Mouse (Mus musculus) G1E (cell line): Measurements from ENCODE around the gene Flna. TPM values are rescaled to one million over a fixed set of nuclear protein-coding genes. Genes with fewer than 3 reads are reported as not detected.

Experiments
- ATAC-seq: 2 replicates; pipeline ENCODE4 v1.8.0; 2016; ENCODE audit warnings: mild to moderate bottlenecking; ENCODE audit not compliant: insufficient number of reproducible peaks, poor library complexity, low FRiP score, severe bottlenecking; ENCODE audit errors: extremely low read depth
- DNase-seq: peaks from one replicate; pipeline ENCODE4 v3.0.0; 2012; ENCODE audit warnings: low spot score
- H3K27me3 ChIP-seq: 2 replicates; pipeline ENCODE4 v1.6.1; 2012; ENCODE audit warnings: mild to moderate bottlenecking, low read length, inconsistent platforms; ENCODE audit not compliant: insufficient read depth
- H3K36me3 ChIP-seq: replicated peaks from 2 replicates; pipeline ENCODE3; 2012; ENCODE audit warnings: mild to moderate bottlenecking, inconsistent platforms
- H3K4me1 ChIP-seq: 2 replicates; pipeline ENCODE4 v1.6.1; 2012; ENCODE audit warnings: low read depth, low read length, inconsistent platforms, mixed read lengths; ENCODE audit not compliant: insufficient read depth
- H3K4me3 ChIP-seq: 2 replicates; pipeline ENCODE4 v1.5.1; 2012; ENCODE audit warnings: low read depth, mild to moderate bottlenecking, inconsistent platforms, low read length, moderate library complexity, mixed read lengths
- H3K9me3 ChIP-seq: replicated peaks from 2 replicates; pipeline ENCODE4 v1.6.1; 2012; ENCODE audit warnings: inconsistent platforms
- CTCF ChIP-seq: IDR thresholded peaks from 2 replicates; pipeline ENCODE4 v1.5.1; 2012; ENCODE audit warnings: low read depth, low read length, inconsistent platforms, mixed read lengths
- GATA1 ChIP-seq: IDR thresholded peaks from 2 replicates; pipeline ENCODE4 v1.6.1; 2012; ENCODE audit warnings: borderline replicate concordance, low read length, inconsistent platforms, mixed read lengths
- GATA2 ChIP-seq: IDR thresholded peaks from 2 replicates; pipeline ENCODE4 v1.6.1; 2012; ENCODE audit warnings: low read depth, low read length, inconsistent platforms, borderline replicate concordance
- POLR2AphosphoS5 ChIP-seq: IDR thresholded peaks from 2 replicates; pipeline ENCODE4 v1.6.1; 2012; ENCODE audit warnings: low read depth, low read length, inconsistent platforms; ENCODE audit not compliant: insufficient replicate concordance
- TAL1 ChIP-seq: conservative IDR thresholded peaks from 2 replicates; pipeline ENCODE4 v1.6.1; 2012; ENCODE audit warnings: low read depth, low read length, inconsistent platforms, mixed read lengths
- polyA plus RNA-seq: library from polyadenylated mRNA; stranded (reverse); fragments of >175 nt; gene quantifications from 2 replicates; pipeline ENCODE4 v1.2.3, GENCODE M21; 2012
- total RNA-seq, 2 experiments: library from RNA; stranded (forward) in 1 of 2; stranded (reverse) in 1 of 2; fragments of 200-1000 nt in 1 of 2; fragments of >200 nt in 1 of 2; fragmentation: Nextera tagmentation in 1 of 2; gene quantifications; 2 replicates each; pipeline ENCODE4 v1.2.3; 2014 to 2017

Gene Flna
- total and polyA plus RNA-seq, 3 experiments, result 47.1 to 172 (median 91.2) TPM

GRCm38 (mm10) chrX:74281732-74282394 is 32.2 kb upstream of the Flna start, which contains the start of the genes Taz and Dnase1l1:
TSS of gene Taz (plus strand) at chrX:74281912.
TSS of gene Dnase1l1 (minus strand) at chrX:74282337.
- Histone ChIP-seq H3K4me1 (peaks cover 24% of the 10 kb centered on the region), H3K27me3 (no peaks in the 10 kb centered on the region), H3K4me3 (peak within 1 kb of the TSS; percentile 76), H3K36me3 (peaks cover 23% of the 10 kb centered on the region), H3K9me3 (no peaks in the 10 kb centered on the region)
- TF ChIP-seq GATA2 (no peak), POLR2AphosphoS5 (0 out of 2 replicates have a peak, but pooled peaks have one; percentile 48)
- DNase-seq, result peak; percentile 32
- ATAC-seq, result peak; percentile 95

GRCm38 (mm10) chrX:74281041-74281731 is 31.6 kb upstream of the Flna start:
- no peak for ATAC-seq

GRCm38 (mm10) chrX:74277916-74278315 is 28.3 kb upstream of the Flna start:
- no peak; the same call in 1 of the 2 replicates for ATAC-seq
- H3K36me3 ChIP-seq, result peaks cover 19% of the 10 kb centered on the region
- peaks cover 19% of the 10 kb centered on the region for H3K4me1 ChIP-seq
- no peaks in the 10 kb centered on the region for H3K27me3 ChIP-seq
- no peak for TF ChIP-seq TAL1
- TF ChIP-seq CTCF, result no peak
- no peak for TF ChIP-seq POLR2AphosphoS5
- TF ChIP-seq GATA2, result no peak
- TF ChIP-seq GATA1, result no peak
- DNase-seq, result no peak
- no peaks in the 10 kb centered on the region for H3K9me3 ChIP-seq
- H3K4me3 ChIP-seq, result no peak overlapping the region

More at GRCm38 (mm10) chrX:74281041-74281731, 31.6 kb upstream of the Flna start:
- H3K9me3 ChIP-seq, result no peaks in the 10 kb centered on the region
- peaks cover 24% of the 10 kb centered on the region for H3K4me1 ChIP-seq
- peaks cover 26% of the 10 kb centered on the region for H3K36me3 ChIP-seq
- no peak for TF ChIP-seq TAL1
- no peak for TF ChIP-seq GATA1
- no peak for TF ChIP-seq GATA2
- TF ChIP-seq CTCF, result no peak
- no peak for TF ChIP-seq POLR2AphosphoS5
- H3K27me3 ChIP-seq, result no peaks in the 10 kb centered on the region
- peak overlapping the region; percentile 76 for H3K4me3 ChIP-seq
- DNase-seq, result no peak

- no peak for ATAC-seq
- H3K36me3 ChIP-seq, result peaks cover 25% of the 10 kb centered on the region
Measured at GRCm38 (mm10) chrX:74273422-74274322, 24.1 kb upstream of the Flna start.

GRCm38 (mm10) chrX:74270902-74271551 is 21.4 kb upstream of the Flna start:
- ATAC-seq (no peak), DNase-seq (no peak)
- TF ChIP-seq GATA2 (no peak), POLR2AphosphoS5 (no peak), GATA1 (no peak), CTCF (no peak), TAL1 (no peak)

More at GRCm38 (mm10) chrX:74273422-74274322, 24.1 kb upstream of the Flna start:
- peak; percentile 82 for TF ChIP-seq POLR2AphosphoS5
- TF ChIP-seq GATA1, result no peak
- Histone ChIP-seq H3K9me3 (no peaks in the 10 kb centered on the region), H3K27me3 (no peaks in the 10 kb centered on the region), H3K4me3 (no peak overlapping the region), H3K4me1 (peaks cover 23% of the 10 kb centered on the region)
- no peak for DNase-seq

More at GRCm38 (mm10) chrX:74270902-74271551, 21.4 kb upstream of the Flna start:
- H3K27me3 ChIP-seq, result no peaks in the 10 kb centered on the region
- H3K4me1 ChIP-seq, result peaks cover 19% of the 10 kb centered on the region
- peak overlapping the region; percentile 70 for H3K4me3 ChIP-seq
- no peaks in the 10 kb centered on the region for H3K9me3 ChIP-seq
- H3K36me3 ChIP-seq, result peaks cover 16% of the 10 kb centered on the region
